Mouse (Mus musculus): ENCODE measurements around the gene Toe1.

DNA sequence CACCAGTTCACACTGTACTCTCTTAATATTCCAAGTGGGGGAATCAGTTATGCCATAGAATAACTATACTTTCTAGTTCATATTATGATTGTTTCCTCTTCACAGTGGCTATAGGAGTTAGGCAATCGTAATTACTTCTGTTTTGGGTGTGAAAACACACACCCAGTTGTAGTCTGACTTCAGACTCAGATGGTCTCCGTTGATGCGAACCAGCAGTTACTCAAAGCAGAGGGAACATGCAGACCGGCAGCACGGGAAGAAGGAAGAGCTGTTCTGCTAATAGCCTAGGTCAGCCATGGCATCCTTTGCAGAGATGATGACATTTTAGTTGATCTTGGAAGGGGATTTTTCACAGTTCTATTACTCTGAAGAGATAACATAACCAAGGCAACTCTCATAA, 38.9 kb downstream of the Toe1 start:
- no peak for TF ChIP-seq CTCF (IDR thresholded peaks at IDR 0.05; ENCODE audit: control insufficient read depth, insufficient read depth, low read length)
- no peak for TF ChIP-seq POLR2A (IDR thresholded peaks at IDR 0.05; ENCODE audit: borderline replicate concordance, control insufficient read depth, low read depth, low read length)
